Mouse (Mus musculus) liver, adult 10 weeks (tissue): ENCODE measurements around the gene Il4i1. TPM values are rescaled to one million over a fixed set of nuclear protein-coding genes. Genes with fewer than 3 reads are reported as not detected.

ENCODE experiments used
- polyA plus RNA-seq: library from polyadenylated mRNA; stranded (reverse); fragments of 350-450 nt; fragmentation: Illumina TruSeq; extraction: RNeasy Lipid Tissue Mini Kit (QIAGEN cat#74804); gene quantifications from one replicate; pipeline ENCODE4 v1.2.3, GENCODE M21; 2014; ENCODE audit warnings: low read depth, low replicate concordance

The Il4i1 gene
- not detected for polyA plus RNA-seq

DNA sequence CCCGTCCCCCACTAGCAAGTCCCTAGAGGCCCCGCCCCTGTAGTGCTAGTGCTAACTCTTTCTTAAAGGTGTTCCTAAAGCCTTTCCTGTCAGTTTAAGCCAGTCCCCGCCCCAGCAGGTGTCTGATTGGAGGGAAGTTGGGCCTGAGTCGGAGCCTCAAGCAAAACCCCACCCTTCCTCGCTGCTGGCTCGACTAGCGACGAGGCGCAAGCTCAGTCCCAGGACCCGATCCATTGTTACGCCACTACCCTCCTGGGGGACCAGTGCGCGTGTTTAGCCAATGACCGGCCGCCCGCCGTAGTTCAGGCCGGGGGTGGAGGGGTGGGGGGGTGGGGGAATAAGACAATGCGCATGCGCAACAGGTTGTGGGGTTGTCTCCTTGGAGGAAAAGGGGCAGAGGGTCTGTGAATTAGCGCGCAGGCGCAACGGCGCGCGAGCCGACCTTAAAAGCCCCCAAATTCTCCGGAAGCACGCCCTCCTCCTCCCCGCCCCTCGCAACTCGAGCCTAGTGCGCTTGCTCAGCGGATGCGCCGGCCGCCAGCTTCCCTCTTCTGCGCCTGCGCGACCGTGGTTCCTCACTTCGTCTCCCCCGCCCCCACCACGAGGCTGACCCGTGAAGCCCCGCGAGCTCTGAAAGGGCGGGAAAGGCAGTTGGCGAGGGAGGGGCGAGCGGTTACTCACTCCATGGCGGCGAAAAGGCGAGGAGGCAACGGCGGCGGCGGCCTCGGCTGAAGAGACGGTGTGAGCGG lies at the start of gene Il4i1, which contains the start of gene Nup62:
Gene Il4i1, plus strand, starts transcription at position 667 of the 749 bp plus-strand sequence.
Gene Nup62, plus strand, starts transcription at position 368 of the 749 bp plus-strand sequence.

DNA sequence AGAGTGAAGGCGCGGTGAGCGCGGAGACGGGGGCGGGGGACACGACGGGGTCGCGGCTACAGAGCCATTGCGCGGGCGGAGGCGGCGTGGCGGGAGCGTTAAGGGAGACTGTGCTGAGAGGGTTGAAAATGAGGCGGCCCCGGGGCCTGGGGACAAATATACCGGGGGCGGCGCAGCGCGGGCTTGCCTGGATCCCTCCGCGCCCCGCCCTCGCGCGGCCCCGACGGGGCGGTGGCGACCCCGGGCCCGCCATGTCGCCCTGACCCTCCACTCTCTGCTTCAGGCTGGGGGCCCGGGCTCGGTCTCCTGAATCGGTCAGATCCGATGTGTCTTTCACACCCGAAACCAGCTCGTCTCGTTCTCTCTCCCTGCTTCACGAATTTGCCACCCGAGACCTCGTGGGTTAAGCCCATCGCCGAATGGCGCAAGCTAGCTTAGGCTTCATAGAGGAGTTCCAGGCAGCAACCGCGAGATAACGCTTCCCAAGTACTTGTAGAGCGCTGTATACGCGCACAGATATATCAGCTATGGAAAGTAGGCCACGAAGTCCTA lies 359 bp downstream of the Il4i1 start, which contains the start of gene Atf5:
Gene Atf5, minus strand, starts transcription at position 189 of the 552 bp plus-strand sequence.

GRCm38 (mm10) chr7:44848561-44849415 lies 32.6 kb downstream of the Il4i1 start, which contains the start of the genes Akt1s1 and Tbc1d17:
Gene Akt1s1 (plus strand): TSS chr7:44848991.
Gene Tbc1d17 (minus strand): TSS chr7:44849079.

DNA sequence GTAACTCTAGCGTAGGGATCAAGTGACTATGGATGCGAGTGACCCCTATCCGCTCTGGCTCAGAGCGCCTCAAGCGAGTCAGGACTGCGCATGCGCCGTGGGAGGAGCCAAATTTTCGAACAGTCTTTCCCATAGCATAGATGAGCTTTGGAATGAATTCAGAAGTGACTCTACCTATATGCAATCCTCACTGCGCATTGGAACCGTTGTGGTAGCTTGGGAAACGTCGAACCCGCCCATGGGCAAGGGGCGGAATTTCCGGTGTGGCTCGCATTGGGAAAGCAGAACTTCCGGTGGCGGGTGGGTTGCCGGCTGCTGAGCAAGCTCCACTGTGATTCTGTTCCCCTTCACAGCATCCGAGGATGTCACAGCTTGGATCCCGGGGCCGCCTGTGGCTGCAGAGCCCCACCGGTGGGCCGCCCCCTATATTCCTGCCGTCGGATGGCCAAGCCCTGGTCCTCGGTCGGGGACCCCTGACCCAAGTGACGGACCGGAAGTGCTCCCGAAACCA lies 40.9 kb downstream of the Il4i1 start, which contains the start of gene Pnkp:
Gene Pnkp, plus strand, starts transcription at position 98 of the 511 bp plus-strand sequence.

GRCm38 (mm10) chr7:44869697-44870528 lies 53.7 kb downstream of the Il4i1 start, which contains the start of gene Ptov1:
Gene Ptov1 (minus strand): TSS chr7:44869788.

Other genes with a start within 250 kb of the Il4i1 start
- 0.37 TPM for gene Napsa, start 244.0 kb upstream of the Il4i1 start, polyA plus RNA-seq
- gene Kcnc3, start 225.7 kb upstream of the Il4i1 start, polyA plus RNA-seq: 0.56 TPM
- 0.37 TPM for gene Myh14, start 145.5 kb upstream of the Il4i1 start, polyA plus RNA-seq
- not detected for gene Izumo2, start 107.6 kb upstream of the Il4i1 start, polyA plus RNA-seq
- 6.2 TPM for gene Vrk3, start 68.0 kb upstream of the Il4i1 start, polyA plus RNA-seq
- gene Zfp473, start 65.3 kb upstream of the Il4i1 start, polyA plus RNA-seq: not detected
- 1.1 TPM for gene Nup62, start 299 bp upstream of the Il4i1 start, polyA plus RNA-seq
- 47.9 TPM for gene Atf5, start 271 bp downstream of the Il4i1 start, polyA plus RNA-seq
- gene Akt1s1, start 32.6 kb downstream of the Il4i1 start, polyA plus RNA-seq: 2.2 TPM
- 1.3 TPM for gene Tbc1d17, start 32.7 kb downstream of the Il4i1 start, polyA plus RNA-seq
- 1.4 TPM for gene Pnkp, start 40.8 kb downstream of the Il4i1 start, polyA plus RNA-seq
- 0.95 TPM for gene Ptov1, start 53.4 kb downstream of the Il4i1 start, polyA plus RNA-seq
- gene Med25, start 76.3 kb downstream of the Il4i1 start, polyA plus RNA-seq: 1.1 TPM
- 1.4 TPM for gene Fuz, start 79.7 kb downstream of the Il4i1 start, polyA plus RNA-seq
- 9.2 TPM for gene Ap2a1, start 113.1 kb downstream of the Il4i1 start, polyA plus RNA-seq
- not detected for gene Tsks, start 126.8 kb downstream of the Il4i1 start, polyA plus RNA-seq
- gene Cpt1c, start 158.5 kb downstream of the Il4i1 start, polyA plus RNA-seq: not detected
- gene Prmt1, start 170.2 kb downstream of the Il4i1 start, polyA plus RNA-seq: 4.2 TPM
- gene Irf3, start 181.3 kb downstream of the Il4i1 start, polyA plus RNA-seq: 21.4 TPM
- 0.66 TPM for gene Bcl2l12, start 182.3 kb downstream of the Il4i1 start, polyA plus RNA-seq
- gene Scaf1, start 200.0 kb downstream of the Il4i1 start, polyA plus RNA-seq: 1.3 TPM
- 3.7 TPM for gene Rras, start 201.6 kb downstream of the Il4i1 start, polyA plus RNA-seq
- gene Prr12, start 236.5 kb downstream of the Il4i1 start, polyA plus RNA-seq: 0.11 TPM
- 3.2 TPM for gene Nosip, start 246.0 kb downstream of the Il4i1 start, polyA plus RNA-seq
- 2.3 TPM for gene Prrg2, start 246.3 kb downstream of the Il4i1 start, polyA plus RNA-seq